In genomic region chr11:96464716-96465060, GRCm38 (mm10) we compare ENCODE assay signal across 8 mouse cellular contexts. TPM values are rescaled to one million over a fixed set of nuclear protein-coding genes. Genes with fewer than 3 reads are reported as not detected.
A peak's percentile ranks its signal among the peaks of the same experiment; 100 is the strongest.
DNase-seq lines count a peak whose midpoint lies in the region; ATAC-seq and TF ChIP-seq lines count a peak whose summit lies in the region.

No protein-coding gene starts in this region.

- no peak for TF ChIP-seq CTCF in spleen, adult 2 months (IDR thresholded peaks at IDR 0.05; ENCODE audit: extremely low read depth, insufficient read depth, insufficient read length, insufficient replicate concordance)

- peak overlapping the region; percentile 55 for H3K4me3 ChIP-seq in spleen, adult 2 months (ENCODE audit: extremely low read depth, insufficient read depth, insufficient read length)
- peak overlapping the region; percentile 35 for H3K4me3 ChIP-seq in limb, embryonic 13.5 days
- H3K4me3 ChIP-seq in stomach, embryonic 16.5 days (replicated peaks; ENCODE audit: low read length): peak overlapping the region; percentile 34

- no peak for TF ChIP-seq POLR2A in spleen, adult 2 months (IDR thresholded peaks at IDR 0.05; ENCODE audit: low read depth, low read length)

- H3K4me2 ChIP-seq in limb, embryonic 13.5 days (replicated peaks): peak overlapping the region; percentile 58
- H3K4me2 ChIP-seq in stomach, embryonic 16.5 days (ENCODE audit: low read depth, low read length): peak overlapping the region; percentile 63

- WGBS in spleen, adult 2 months: 39% methylated on average over 5 of the region's 5 CpGs
- WGBS in limb, embryonic 13.5 days: 27% methylated on average over 4 of the region's 5 CpGs
- WGBS in stomach, embryonic 16.5 days: 29% methylated on average over 5 of the region's 5 CpGs

- no peak overlapping the region for H3K9ac ChIP-seq in limb, embryonic 13.5 days
- H3K9ac ChIP-seq in stomach, embryonic 16.5 days (ENCODE audit: low read length): no peak overlapping the region

- H3K36me3 ChIP-seq in spleen, adult 2 months (ENCODE audit: control insufficient read depth, insufficient read depth, low read length): no peaks in the 10 kb centered on the region
- H3K36me3 ChIP-seq in limb, embryonic 13.5 days: no peaks in the 10 kb centered on the region
- H3K36me3 ChIP-seq in stomach, embryonic 16.5 days (ENCODE audit: control insufficient read depth, insufficient read depth, low read length): no peaks in the 10 kb centered on the region

- no peaks in the 10 kb centered on the region; the same call in 1 of the 2 replicates for H3K4me1 ChIP-seq in spleen, adult 2 months (ENCODE audit: control insufficient read depth, insufficient read depth, insufficient read length)
- peaks cover 10% of the 10 kb centered on the region for H3K4me1 ChIP-seq in limb, embryonic 13.5 days
- no peaks in the 10 kb centered on the region for H3K4me1 ChIP-seq in stomach, embryonic 16.5 days (ENCODE audit: control insufficient read depth, insufficient read depth, low read length)

- no peak for ATAC-seq in limb, embryonic 13.5 days (ENCODE audit: low FRiP score, low read depth)
- no peak for ATAC-seq in stomach, embryonic 16.5 days (ENCODE audit: insufficient read depth, low FRiP score)
- ATAC-seq in frontal cortex, adult (ENCODE audit: low TSS enrichment): no peak

- no peaks in the 10 kb centered on the region for H3K27me3 ChIP-seq in spleen, adult 2 months (ENCODE audit: control insufficient read depth, insufficient read depth, low read length)
- peaks cover 80% of the 10 kb centered on the region for H3K27me3 ChIP-seq in limb, embryonic 13.5 days
- peaks cover 6% of the 10 kb centered on the region for H3K27me3 ChIP-seq in stomach, embryonic 16.5 days (ENCODE audit: control insufficient read depth, insufficient read depth, low read length)

- peak; percentile 35 for DNase-seq in adrenal gland, postnatal 10 days
- no peak for DNase-seq in adrenal gland, adult 8-10 months
- no peak for DNase-seq in spleen, adult 2 months (ENCODE audit: low read depth in 1 of 2, low spot score in 2 of 2)
- DNase-seq in spleen, postnatal 4 days (ENCODE audit: low spot score in 2 of 2): no peak
- no peak for DNase-seq in thymus, postnatal 10 days (ENCODE audit: low spot score in 2 of 2)

- H3K27ac ChIP-seq in spleen, adult 2 months (ENCODE audit: insufficient read depth, low read length): peak overlapping the region; percentile 67
- no peak overlapping the region for H3K27ac ChIP-seq in limb, embryonic 13.5 days
- no peak overlapping the region for H3K27ac ChIP-seq in stomach, embryonic 16.5 days (ENCODE audit: low read length)

- H3K9me3 ChIP-seq in limb, embryonic 13.5 days: no peaks in the 10 kb centered on the region
- no peaks in the 10 kb centered on the region for H3K9me3 ChIP-seq in stomach, embryonic 16.5 days (replicated peaks; ENCODE audit: control insufficient read depth, low read length)

RNA-seq across cellular contexts. Expression of gene Skap1, which starts 0.3 kb away (rescaled TPM):
- total RNA-seq in adrenal gland, postnatal 10 days (2021): 1 to 10 TPM; 4.7 to 7.6 TPM
- total RNA-seq in adrenal gland, adult 8-10 months (2022): 10 to 100 TPM in 3 of 4 experiments, 1 to 10 TPM in 1; 7.3 to 15.3 (median 11.2) TPM
- 20.1 and 22.3 TPM in 2 replicates for polyA plus RNA-seq in spleen, adult 2 months (2012; rRNA removed)
- 0.61 and 0.72 TPM in 2 replicates for polyA plus RNA-seq in limb, embryonic 13.5 days (2015; fragmentation: Nextera tagmentation; extraction: Ambion mirVana)
- polyA plus RNA-seq in stomach, embryonic 16.5 days (2015; fragmentation: Nextera tagmentation; extraction: Ambion mirVana): 1.1 and 1.4 TPM in 2 replicates
